In genomic region chr3:139949096-139949495, GRCm38 (mm10) we compare ENCODE assay signal across 13 mouse cellular contexts.
DNase-seq lines count a peak whose midpoint lies in the region; ATAC-seq lines count a peak whose summit lies in the region.
"Had no signal": no experiment of that assay in that cellular context is flagged by ENCODE, and none has a peak within 500 bp of the region (broad histone marks: within the 10 kb centered on the region; RNA-seq: fewer than 3 reads in every experiment).

No protein-coding gene starts in this region.

- H3K36me3 ChIP-seq in kidney, embryonic 16.5 days (ENCODE audit: insufficient read depth, low read length) = no peaks in the 10 kb centered on the region
- H3K36me3 ChIP-seq: hindbrain, embryonic 12.5 days; liver, embryonic 15.5 days; midbrain, embryonic 12.5 days had no signal

- no peaks in the 10 kb centered on the region for H3K4me1 ChIP-seq in kidney, embryonic 16.5 days (ENCODE audit: insufficient read depth, low read length)
- H3K4me1 ChIP-seq: hindbrain, embryonic 12.5 days; liver, embryonic 15.5 days; midbrain, embryonic 12.5 days had no signal

- H3K27ac ChIP-seq in kidney, embryonic 16.5 days (ENCODE audit: low read length) = no peak overlapping the region
- H3K27ac ChIP-seq: hindbrain, embryonic 12.5 days; liver, embryonic 15.5 days; midbrain, embryonic 12.5 days had no signal

- no peak overlapping the region for H3K4me3 ChIP-seq in kidney, embryonic 16.5 days (ENCODE audit: low read length)
- H3K4me3 ChIP-seq: erythroblast, embryonic 14.5 days; hindbrain, embryonic 12.5 days; liver, embryonic 15.5 days; midbrain, embryonic 12.5 days had no signal

- 69% methylated on average over 4 of the region's 4 CpGs for WGBS in kidney, embryonic 16.5 days

- ATAC-seq in kidney, embryonic 16.5 days (ENCODE audit: low FRiP score, low TSS enrichment) = no peak

- no peak overlapping the region for H3K4me2 ChIP-seq in kidney, embryonic 16.5 days (replicated peaks; ENCODE audit: low read depth, low read length)
- H3K4me2 ChIP-seq: hindbrain, embryonic 12.5 days; liver, embryonic 15.5 days; midbrain, embryonic 12.5 days had no signal

- H3K9me3 ChIP-seq in kidney, embryonic 16.5 days (ENCODE audit: low read length) = no peaks in the 10 kb centered on the region
- H3K9me3 ChIP-seq: hindbrain, embryonic 12.5 days; liver, embryonic 15.5 days; midbrain, embryonic 12.5 days had no signal

- no peaks in the 10 kb centered on the region for H3K27me3 ChIP-seq in kidney, embryonic 16.5 days (ENCODE audit: insufficient read depth, low read length)
- H3K27me3 ChIP-seq: hindbrain, embryonic 12.5 days; liver, embryonic 15.5 days; midbrain, embryonic 12.5 days had no signal

- peak; percentile 11 for DNase-seq in embryo, embryonic 10.5 days (ENCODE audit: low spot score)
- no peak for DNase-seq in embryo, embryonic 9.5 days (ENCODE audit: extremely low spot score)
- peak; percentile 15 for DNase-seq in kidney, postnatal 10 days
- peak; percentile 25 for DNase-seq in A20 (ENCODE audit: low read depth, low spot score)
- DNase-seq in cerebellum, postnatal 10 days = peak; percentile 68 to 75
- DNase-seq in thymus, postnatal 10 days (ENCODE audit: low spot score in 2 of 2) = no peak
- DNase-seq in heart, postnatal 14 days = no peak
- DNase-seq: gastrocnemius, postnatal 36 days had no signal

- no peak overlapping the region for H3K9ac ChIP-seq in kidney, embryonic 16.5 days (replicated peaks; ENCODE audit: low read length)
- H3K9ac ChIP-seq: hindbrain, embryonic 12.5 days; liver, embryonic 15.5 days; midbrain, embryonic 12.5 days had no signal

- intact Hi-C loops in heart, postnatal 14 days (cut with DNase I) = no loop called here

Comparison
In these comparisons a context has a peak if more than half of its experiments do, and no peak if none do; other contexts are left out.
1. DNase-seq: peak in embryo, embryonic 10.5 days (single experiment), kidney, postnatal 10 days (single experiment), A20 (single experiment) and cerebellum, postnatal 10 days (2 of 2); none in embryo, embryonic 9.5 days (single experiment), thymus, postnatal 10 days (0 of 2) and heart, postnatal 14 days (0 of 2).